Mouse (Mus musculus) MEL (cell line): ENCODE data around the gene Fgf13.

Experiments
- CHD2 ChIP-seq: IDR thresholded peaks from 2 replicates; pipeline ENCODE4 v1.6.1; 2011; ENCODE audit warnings: low read length, improper control_type of control experiment
- CTCF ChIP-seq, 3 experiments: IDR thresholded peaks in 2 of 3; conservative IDR thresholded peaks in 1 of 3; 2 replicates each; pipeline ENCODE4 v1.5.1; 2011 to 2012; ENCODE audit warnings: low read length in 3 of 3, low read depth in 2 of 3, mild to moderate bottlenecking in 2 of 3, improper control_type of control experiment in 1 of 3, inconsistent platforms in 1 of 3, mixed read lengths in 1 of 3, moderate library complexity in 1 of 3; ENCODE audit not compliant: control insufficient read depth in 1 of 3, insufficient read depth in 1 of 3, poor library complexity in 1 of 3, severe bottlenecking in 1 of 3
- ELF1 ChIP-seq: IDR thresholded peaks from 2 replicates; pipeline ENCODE4 v1.6.1; 2014; ENCODE audit warnings: low read depth, mild to moderate bottlenecking, inconsistent platforms, low read length, improper control_type of control experiment, moderate library complexity
- ETS1 ChIP-seq: IDR thresholded peaks from 2 replicates; pipeline ENCODE4 v1.6.1; 2012; ENCODE audit warnings: low read depth, mild to moderate bottlenecking, inconsistent platforms, low read length, improper control_type of control experiment, moderate library complexity
- MAFK ChIP-seq: IDR thresholded peaks from 2 replicates; pipeline ENCODE4 v1.6.1; 2011; ENCODE audit warnings: low read depth, mild to moderate bottlenecking, low read length, improper control_type of control experiment, borderline replicate concordance
- POLR2A ChIP-seq, 2 experiments: IDR thresholded peaks; 2 replicates each; pipeline ENCODE4 v1.6.1; 2011 to 2012; ENCODE audit warnings: low read length in 2 of 2, mild to moderate bottlenecking in 2 of 2, control low read depth in 1 of 2, improper control_type of control experiment in 1 of 2, low read depth in 1 of 2, moderate library complexity in 1 of 2; ENCODE audit not compliant: control insufficient read depth in 1 of 2, insufficient read depth in 1 of 2, poor library complexity in 1 of 2
- POLR2AphosphoS5 ChIP-seq: IDR thresholded peaks from 2 replicates; pipeline ENCODE4 v1.6.1; 2012; ENCODE audit warnings: low read depth, borderline replicate concordance, mild to moderate bottlenecking, inconsistent platforms, low read length, moderate library complexity, mixed read lengths
- RAD21 ChIP-seq: IDR thresholded peaks from 2 replicates; pipeline ENCODE4 v1.6.1; 2011; ENCODE audit warnings: mild to moderate bottlenecking, low read depth, low read length, improper control_type of control experiment
- TAL1 ChIP-seq: IDR thresholded peaks from 2 replicates; pipeline ENCODE4 v1.6.1; 2012; ENCODE audit warnings: mild to moderate bottlenecking, inconsistent platforms, low read length, moderate library complexity, mixed read lengths
- ZKSCAN1 ChIP-seq: IDR thresholded peaks from 2 replicates; pipeline ENCODE4 v1.6.1; 2012; ENCODE audit warnings: low read depth, mild to moderate bottlenecking, inconsistent platforms, low read length, improper control_type of control experiment, moderate library complexity

DNA sequence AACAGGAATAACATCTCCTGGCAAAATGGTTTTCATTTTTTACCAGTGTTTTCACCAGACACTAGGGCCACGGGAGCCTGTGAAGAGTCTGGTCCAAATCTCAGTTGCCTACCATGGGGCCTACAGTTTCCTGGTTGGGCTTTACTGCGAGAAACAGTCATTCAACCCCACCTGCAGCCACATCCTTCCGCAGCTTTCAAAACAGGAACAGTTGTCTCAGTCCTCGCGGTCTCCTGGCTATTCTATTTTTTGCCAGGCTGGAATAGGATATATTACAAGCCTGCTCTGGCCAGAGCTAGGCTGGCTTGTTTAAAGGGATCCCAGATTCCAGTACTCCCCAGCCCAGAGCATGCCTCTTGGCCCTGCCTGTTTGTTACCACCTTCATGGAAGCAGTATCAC lies 21.2 kb upstream of the Fgf13 start:
- TF ChIP-seq CTCF (IDR thresholded peaks at IDR 0.05 in 2 of 3, conservative IDR thresholded peaks at IDR 0.05 in 1 of 3; ENCODE audit: control insufficient read depth in 1 of 3, insufficient read depth in 1 of 3, low read depth in 2 of 3, low read length in 3 of 3, poor library complexity in 1 of 3, severe bottlenecking in 1 of 3): no peak
- no peak for TF ChIP-seq POLR2A (IDR thresholded peaks at IDR 0.05; ENCODE audit: control insufficient read depth in 1 of 2, insufficient read depth in 1 of 2, low read depth in 1 of 2, low read length in 2 of 2, poor library complexity in 1 of 2)
- no peak for TF ChIP-seq POLR2AphosphoS5
- no peak for TF ChIP-seq ELF1
- TF ChIP-seq MAFK: no peak
- no peak for TF ChIP-seq TAL1
- no peak for TF ChIP-seq RAD21
- no peak for TF ChIP-seq ZKSCAN1
- no peak for TF ChIP-seq CHD2
- no peak for TF ChIP-seq ETS1
